Mouse (Mus musculus): ENCODE measurements around the gene Chd3.
"Not testable (repeated sequence)": the region's sequence is repeated elsewhere in the genome, so short reads cannot be mapped to it uniquely, and the experiment has no call there.

The Chd3 gene

GRCm38 (mm10) chr11:69325628-69326407 is 43.4 kb downstream of the Chd3 start, which contains the start of gene Kcnab3:
Gene Kcnab3 (plus strand): TSS chr11:69326258.
- no peak for ATAC-seq (ENCODE audit: insufficient number of reproducible peaks, low FRiP score, low TSS enrichment)

GRCm38 (mm10) chr11:69324749-69325148 is 44.5 kb downstream of the Chd3 start:
- ATAC-seq (ENCODE audit: insufficient number of reproducible peaks, low FRiP score, low TSS enrichment): no peak

- peak; percentile 95 for ATAC-seq (ENCODE audit: insufficient number of reproducible peaks, low FRiP score, low TSS enrichment)
Observed at GRCm38 (mm10) chr11:69323667-69324111, 45.5 kb downstream of the Chd3 start, which contains the start of the genes Cntrob and Trappc1. Gene Cntrob (minus strand): TSS chr11:69323775. Gene Trappc1 (plus strand): TSS chr11:69323980.

- no peak for ATAC-seq (ENCODE audit: insufficient number of reproducible peaks, low FRiP score, low TSS enrichment)
Observed at GRCm38 (mm10) chr11:69322693-69323471, 46.3 kb downstream of the Chd3 start.

GRCm38 (mm10) chr11:69322010-69322409 is 47.2 kb downstream of the Chd3 start:
- no peak for ATAC-seq (ENCODE audit: insufficient number of reproducible peaks, low FRiP score, low TSS enrichment)

GRCm38 (mm10) chr11:69321580-69321979 is 47.6 kb downstream of the Chd3 start:
- no peak for ATAC-seq (ENCODE audit: insufficient number of reproducible peaks, low FRiP score, low TSS enrichment)

GRCm38 (mm10) chr11:69318000-69318399 is 51.2 kb downstream of the Chd3 start:
- ATAC-seq (ENCODE audit: insufficient number of reproducible peaks, low FRiP score, low TSS enrichment): not testable (repeated sequence)

GRCm38 (mm10) chr11:69316361-69316760 is 52.8 kb downstream of the Chd3 start:
- ATAC-seq (ENCODE audit: insufficient number of reproducible peaks, low FRiP score, low TSS enrichment): no peak

GRCm38 (mm10) chr11:69311266-69311665 is 57.9 kb downstream of the Chd3 start:
- no peak for ATAC-seq (ENCODE audit: insufficient number of reproducible peaks, low FRiP score, low TSS enrichment)

- ATAC-seq (ENCODE audit: insufficient number of reproducible peaks, low FRiP score, low TSS enrichment): no peak
Observed at GRCm38 (mm10) chr11:69306039-69306438, 63.2 kb downstream of the Chd3 start.

GRCm38 (mm10) chr11:69305291-69305690 is 63.9 kb downstream of the Chd3 start:
- ATAC-seq (ENCODE audit: insufficient number of reproducible peaks, low FRiP score, low TSS enrichment): no peak

GRCm38 (mm10) chr11:69302817-69303216 is 66.4 kb downstream of the Chd3 start:
- ATAC-seq (ENCODE audit: insufficient number of reproducible peaks, low FRiP score, low TSS enrichment): no peak

- no peak for ATAC-seq (ENCODE audit: insufficient number of reproducible peaks, low FRiP score, low TSS enrichment)
Observed at GRCm38 (mm10) chr11:69298231-69298630, 71.0 kb downstream of the Chd3 start.

- no peak for ATAC-seq (ENCODE audit: insufficient number of reproducible peaks, low FRiP score, low TSS enrichment)
Observed at GRCm38 (mm10) chr11:69297799-69298198, 71.4 kb downstream of the Chd3 start.

- no peak for ATAC-seq (ENCODE audit: insufficient number of reproducible peaks, low FRiP score, low TSS enrichment)
Observed at GRCm38 (mm10) chr11:69295286-69295685, 73.9 kb downstream of the Chd3 start.

Data from cerebellum, adult (tissue).